Mouse (Mus musculus) adipocyte (in vitro differentiated cells): ENCODE results near the gene Dnah1.

Experiments used
- DNase-seq: peaks from one replicate; pipeline ENCODE4 v3.0.0-alpha.2; 2016; ENCODE audit warnings: low spot score

The Dnah1 gene

DNA sequence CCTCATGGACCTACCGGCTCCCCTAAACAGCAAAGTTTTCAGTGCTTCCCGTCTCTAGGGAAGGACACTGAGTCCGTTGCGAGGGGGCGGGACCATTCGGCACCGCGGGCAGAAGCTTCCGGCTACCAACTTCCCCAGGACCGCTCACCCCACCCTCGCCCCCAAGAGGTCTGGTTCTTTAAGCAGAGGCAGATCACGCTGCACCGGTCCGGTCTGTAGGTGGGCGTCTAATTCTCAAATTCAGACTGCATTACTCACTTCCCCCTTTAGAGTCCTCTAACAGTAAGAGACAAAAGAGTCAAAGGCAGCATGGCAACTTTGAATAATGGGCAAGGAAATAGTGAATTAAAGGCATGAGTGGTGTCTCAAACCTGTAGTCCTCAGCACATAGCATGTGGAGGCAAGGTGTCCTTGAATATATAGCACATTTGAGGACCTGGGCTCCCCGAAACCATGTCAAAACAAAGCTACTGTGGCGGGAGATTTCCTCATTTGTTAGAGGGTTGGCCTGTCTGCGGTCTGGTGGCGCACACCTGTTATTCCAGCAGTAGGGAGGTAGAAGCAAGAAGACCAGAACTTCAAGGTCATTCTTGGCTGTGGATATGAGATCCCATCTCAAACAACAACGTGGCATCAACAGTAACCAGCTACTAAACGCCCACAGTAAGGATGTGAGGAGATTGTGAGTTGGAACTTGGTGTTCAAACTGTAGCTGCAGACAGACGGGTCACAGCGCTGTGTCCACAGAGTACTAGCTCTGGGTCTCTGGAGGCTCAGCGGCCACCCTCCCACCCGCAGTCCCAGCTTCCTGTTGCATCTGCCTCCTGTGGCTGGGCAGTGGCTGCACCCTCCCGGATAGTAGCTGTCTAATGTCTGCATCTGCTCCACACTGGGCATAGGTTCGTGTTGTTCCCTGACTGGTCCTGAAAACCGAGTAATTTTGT lies at the start of gene Dnah1:
Gene Dnah1 (minus strand): TSS at position 48 of the 944 bp plus-strand sequence.
- DNase-seq = no peak

DNA sequence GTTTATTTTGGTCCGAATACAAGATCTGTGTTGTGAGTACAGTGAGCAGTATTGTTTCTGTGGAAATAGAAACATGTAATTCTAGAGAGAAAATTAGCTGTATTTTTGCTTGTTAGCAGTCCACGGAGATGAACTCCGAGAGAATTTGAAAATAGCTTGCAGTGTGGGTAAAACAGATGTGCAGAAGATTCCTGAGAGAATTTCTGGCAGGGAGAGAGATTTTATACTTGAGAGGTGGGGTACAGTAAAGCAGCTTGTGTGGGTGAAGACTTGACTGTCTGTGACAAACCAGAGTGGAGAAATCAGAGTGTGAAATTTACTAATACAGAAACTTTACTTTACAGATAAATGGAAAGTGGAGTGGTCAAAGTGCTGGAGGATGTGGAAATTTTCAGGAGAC lies 45.7 kb upstream of the Dnah1 start:
- no peak for DNase-seq

DNA sequence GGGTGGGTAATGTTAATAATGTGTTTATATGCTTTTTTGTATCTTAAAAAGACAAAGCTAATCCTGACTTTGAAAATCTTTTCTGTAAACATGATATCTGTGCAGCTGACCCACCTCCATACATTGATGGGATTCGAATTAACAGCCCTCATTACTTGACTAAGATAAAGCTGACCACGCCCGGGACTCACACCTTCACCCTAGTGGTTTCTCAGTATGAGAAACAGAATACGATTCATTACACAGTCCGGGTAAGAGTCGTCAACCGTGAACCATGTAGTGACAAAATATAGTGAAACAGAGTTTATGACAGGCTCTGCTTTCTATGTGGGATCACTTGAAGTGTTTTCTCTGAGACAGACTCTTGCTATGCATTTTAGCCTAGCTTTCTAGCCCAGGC lies 44.3 kb upstream of the Dnah1 start:
- no peak for DNase-seq

DNA sequence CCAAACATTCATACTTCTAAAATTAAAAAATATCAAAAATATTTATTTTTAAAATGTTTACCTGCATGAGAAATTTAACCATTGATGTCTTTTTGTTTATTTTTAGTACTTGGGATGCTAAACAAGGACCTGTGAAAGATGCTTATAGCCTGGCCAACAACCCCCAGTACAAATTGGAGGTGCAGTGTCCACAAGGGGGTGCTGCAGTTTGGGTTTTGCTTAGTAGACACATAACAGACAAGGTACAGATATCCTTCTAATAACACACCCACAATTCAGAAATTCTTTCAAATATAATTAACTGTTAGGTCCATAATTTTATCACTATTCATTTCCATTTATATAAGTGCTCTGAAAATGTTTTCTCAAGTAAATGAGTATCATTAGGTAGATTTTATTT lies 41.7 kb upstream of the Dnah1 start:
- peak; percentile 76 for DNase-seq

DNA sequence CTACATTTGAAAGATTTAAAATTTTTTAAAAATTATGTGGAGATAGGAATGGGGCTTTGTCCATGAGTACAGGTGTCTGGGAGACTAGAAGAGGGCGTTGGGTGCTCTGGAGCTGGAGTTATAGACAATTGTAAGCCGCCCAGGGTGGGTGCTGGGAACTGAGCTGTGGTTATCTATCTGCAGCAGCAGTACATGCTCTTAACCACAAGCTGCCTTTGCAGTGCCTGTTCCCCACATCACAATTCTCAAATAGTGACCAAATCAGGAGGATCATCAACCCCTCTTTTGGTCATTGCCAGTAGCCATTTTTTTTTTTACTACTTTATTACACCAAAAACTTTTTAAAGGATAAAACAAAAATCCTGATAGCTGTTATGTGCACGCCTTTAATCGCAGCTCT lies 40.9 kb upstream of the Dnah1 start:
- no peak for DNase-seq

DNA sequence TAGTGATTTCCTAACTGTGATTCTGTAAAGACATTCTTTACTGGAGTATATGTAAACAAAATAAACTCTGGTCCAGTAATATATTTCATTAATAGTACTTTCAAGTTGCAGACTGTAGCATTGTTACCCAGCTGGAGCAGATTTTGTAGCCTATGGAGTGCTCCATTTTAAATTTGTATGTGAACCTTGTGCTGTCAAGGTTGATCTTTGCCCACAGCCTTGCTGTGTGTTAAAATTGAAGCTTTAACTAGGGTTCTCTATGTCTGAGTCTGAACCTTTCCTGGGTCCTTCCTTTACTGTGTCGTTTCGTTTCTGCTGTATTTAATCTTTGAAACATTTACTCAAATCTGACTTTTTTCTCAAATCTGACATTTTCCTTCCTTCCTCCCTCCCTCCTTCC lies 38.5 kb upstream of the Dnah1 start:
- no peak for DNase-seq

DNA sequence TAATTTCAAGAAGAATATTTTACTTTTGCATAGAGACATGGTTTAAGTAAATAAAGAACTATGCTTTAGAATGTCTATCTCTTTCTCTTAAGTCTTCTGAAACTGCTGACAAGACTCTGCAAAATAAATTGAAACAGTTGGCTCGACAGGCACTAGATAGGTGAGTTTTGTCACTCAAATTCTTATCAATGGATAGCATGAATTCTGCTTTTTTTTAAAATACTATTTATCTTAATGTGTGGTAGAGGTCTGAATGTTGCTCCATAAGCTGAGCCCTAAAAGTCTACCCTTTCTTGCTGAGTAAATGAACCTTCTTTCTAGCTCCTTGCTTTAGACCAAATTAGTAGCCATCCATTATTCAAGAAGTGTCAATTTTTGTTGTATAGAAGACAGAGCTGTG lies 21.7 kb upstream of the Dnah1 start:
- no peak for DNase-seq

DNA sequence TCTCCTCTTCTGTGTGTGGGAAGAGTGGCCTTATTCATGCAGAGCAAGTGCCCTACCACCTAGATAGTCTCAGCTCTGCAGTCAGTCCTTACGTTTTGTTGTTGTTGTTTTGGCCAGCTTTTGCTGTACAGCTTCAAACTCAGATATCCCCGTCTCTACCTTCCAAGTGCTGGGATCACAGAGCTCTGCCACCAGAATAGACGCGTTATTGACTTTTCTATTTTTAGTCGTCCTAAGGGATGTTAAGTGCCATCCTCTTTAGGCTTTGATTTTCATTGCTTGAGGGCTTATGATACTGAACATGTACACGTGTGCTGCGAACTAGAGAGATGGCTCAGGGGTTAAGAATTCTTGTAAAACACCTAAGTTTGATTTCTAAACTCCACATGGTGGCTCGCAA lies 19.5 kb upstream of the Dnah1 start:
- DNase-seq = no peak

DNA sequence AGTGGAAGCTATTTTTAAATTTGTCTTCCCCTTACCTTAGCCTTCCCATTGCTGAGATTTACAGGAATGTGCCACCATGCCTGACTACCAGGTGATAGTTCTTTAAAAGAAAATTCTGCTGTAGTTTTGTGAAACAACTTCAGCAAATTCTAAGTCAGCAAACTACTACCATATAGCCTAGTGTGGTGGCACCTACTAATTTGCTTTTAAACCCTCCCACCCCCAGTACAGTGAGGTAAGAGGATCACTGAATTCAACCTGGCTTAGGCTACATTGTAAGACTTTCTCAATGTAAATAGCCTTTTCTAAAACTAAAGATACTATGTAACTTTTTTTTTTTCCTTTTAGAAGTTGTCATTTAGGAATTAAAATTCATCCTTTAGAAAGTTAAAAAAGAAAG lies 14.3 kb upstream of the Dnah1 start:
- no peak for DNase-seq

DNA sequence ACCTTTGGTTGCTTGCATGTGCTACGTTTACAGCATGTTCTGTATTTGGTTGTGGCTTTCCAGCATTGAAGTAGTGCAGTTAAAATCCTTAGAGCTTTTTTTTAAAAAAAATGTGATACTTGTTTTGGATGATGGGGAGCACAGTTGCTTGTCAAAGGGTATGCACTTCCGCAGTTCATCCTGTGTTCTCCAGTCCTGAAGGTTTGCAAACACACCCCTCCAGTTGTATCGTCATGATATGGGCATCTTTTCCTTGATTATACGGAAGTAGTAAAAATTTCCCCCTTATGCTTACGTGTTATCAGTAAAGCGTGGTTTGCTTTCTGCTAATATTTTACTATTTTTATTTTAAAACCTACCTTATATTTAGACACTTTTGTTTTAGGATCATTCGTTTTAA lies 13.7 kb upstream of the Dnah1 start:
- no peak for DNase-seq

DNA sequence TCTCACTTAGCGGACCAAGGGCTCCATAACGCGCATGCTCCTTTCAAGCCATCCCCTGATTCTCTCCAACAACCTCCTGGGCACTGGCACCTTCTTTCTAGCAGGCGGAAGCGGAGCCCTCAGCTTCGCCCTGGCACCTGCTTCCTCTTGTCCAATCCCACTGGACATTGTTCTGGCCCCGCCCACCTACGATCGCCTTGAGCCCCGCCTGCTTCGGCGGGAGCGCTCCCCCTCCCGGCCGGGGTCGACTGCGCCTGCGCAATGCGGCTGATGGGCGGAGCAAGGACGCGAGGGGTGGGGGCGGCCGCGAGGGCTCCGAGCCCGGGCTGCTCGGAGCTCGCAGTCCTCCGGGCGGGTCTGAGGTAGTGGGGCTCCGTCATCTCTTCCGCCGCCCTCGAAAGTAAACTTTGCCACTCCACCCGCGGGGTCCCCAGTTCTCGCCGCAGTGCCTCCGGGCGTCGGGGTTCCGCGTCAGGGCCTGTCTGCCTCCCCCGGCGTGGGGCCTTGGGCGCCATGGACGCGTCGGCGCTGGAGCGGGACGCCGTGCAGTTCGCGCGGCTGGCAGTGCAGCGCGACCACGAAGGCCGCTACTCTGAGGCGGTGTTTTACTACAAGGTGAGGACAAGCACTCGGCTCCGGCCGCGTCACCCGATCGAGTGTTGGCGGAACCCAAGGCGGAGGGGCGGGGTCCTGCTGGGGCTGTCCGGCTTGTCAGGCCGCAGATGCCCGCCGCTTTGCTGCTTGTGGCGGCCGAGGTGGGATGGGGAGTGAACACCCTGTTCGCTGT lies 12.9 kb upstream of the Dnah1 start, which contains the start of gene Capn7:
Gene Capn7 (plus strand): TSS at position 270 of the 787 bp plus-strand sequence.
- peak; percentile 94 for DNase-seq

DNA sequence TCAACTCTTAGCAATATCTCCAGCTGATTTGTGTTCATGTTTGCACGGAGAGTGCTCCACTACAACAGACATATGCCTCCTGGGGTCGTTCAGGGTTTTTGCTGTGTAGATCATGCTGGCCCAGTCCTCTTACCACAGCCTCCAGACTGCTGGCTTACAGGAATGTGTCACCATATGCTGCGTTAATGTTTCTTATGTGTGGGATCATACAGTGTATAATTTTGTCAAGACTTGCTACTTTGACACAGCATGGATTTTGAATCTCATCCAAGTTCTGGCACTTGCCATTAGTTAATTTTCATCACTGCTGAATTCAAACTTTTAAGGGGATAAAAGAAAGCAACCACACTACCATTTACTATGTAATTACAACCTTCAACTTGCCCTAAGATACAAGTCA lies 12.1 kb upstream of the Dnah1 start:
- DNase-seq = no peak

DNA sequence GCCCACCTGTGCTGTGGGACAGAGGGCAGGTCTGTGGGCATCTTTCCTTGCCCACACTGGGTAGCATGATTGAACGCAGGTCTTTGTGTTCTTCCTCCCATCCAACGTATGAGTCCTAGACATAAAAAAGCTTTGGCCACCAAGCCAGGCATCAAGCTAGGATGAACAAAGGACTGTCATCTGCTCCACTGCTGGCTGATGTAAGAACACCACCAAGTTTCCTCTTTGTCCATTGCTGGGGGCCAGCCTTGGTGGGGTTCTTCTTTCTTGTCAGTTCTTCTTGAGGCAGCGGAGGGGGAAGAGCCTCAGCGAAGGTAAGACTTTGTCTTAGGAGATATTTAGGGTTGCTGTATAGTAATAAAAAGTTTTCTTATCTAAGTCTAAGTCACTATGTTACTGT lies 7.3 kb upstream of the Dnah1 start:
- DNase-seq = no peak

DNA sequence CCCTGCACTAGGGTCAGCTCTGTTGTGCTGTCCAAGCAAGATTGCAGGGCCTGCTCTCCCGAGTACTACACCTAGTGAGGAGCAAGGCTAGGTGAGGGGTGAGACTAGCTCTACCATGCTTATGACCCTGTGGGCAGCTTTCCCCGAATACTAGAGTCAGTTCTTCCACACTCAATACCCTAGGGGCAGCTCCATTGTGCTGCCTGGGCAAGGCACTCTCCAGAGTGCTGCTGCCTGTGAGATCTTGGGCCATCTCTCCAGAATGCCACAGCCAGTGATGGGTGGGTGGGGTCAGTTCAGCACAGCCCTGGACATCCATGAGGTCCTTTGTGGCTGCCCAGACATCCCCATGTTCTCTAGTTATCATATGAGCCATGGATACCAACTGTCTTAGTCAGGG lies 6.0 kb upstream of the Dnah1 start:
- DNase-seq = no peak

DNA sequence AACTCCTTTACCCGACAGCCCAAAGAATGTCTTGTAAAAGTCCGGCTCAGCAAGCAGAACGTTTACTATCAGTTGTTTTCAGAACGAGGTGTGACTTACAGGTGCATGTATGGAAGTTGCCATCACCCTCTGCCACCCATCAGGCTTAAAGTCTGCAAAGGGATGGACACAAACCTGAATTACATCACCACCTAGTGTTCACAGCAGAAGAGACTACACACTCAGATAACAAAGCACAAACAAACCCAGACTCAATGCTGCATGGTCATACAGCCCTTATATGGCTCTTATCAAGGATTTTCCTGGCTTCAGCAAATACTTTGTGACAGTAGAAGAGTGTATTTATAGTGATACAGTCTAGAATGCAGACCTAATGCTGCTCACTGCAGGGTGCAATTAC lies 4.0 kb upstream of the Dnah1 start:
- no peak for DNase-seq

DNA sequence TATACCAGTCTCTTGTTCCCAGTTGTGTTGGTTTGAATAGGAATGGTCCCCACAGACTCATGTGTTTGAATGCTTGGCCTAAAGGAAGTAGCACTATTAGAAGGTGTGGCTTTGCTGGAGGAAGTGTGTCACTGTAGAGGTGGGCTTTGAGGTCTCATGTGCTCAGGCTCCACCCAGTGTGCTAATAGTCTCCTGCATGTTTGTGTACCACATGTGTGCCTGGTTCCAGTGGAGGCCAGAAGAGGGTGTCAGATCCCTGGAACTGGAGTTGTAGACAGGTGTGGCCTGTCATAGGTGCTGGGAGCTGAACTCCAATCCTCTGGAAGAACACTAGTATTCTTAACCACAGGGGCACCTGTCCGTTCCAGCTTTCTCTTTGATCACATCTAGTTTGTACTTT lies 3.5 kb upstream of the Dnah1 start:
- no peak for DNase-seq

DNA sequence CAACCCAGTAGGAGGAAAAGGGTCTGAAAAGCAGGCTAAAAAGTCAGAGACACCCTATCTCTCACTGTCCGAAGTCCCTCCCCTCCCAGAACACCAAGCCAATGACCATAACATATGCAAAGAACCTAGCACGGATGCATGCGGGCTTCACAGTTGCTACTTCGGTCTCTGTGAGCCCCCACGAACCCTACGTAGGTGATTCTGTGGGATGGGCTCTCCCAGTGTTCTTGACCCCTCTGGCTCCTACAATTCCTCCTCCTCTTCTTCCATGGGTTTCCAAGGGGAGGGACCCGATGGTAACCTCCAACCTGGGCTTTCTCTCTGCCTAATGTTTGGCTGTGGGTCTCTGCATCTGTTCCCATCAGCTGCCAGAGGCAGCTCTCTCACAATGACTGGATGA lies 3.1 kb upstream of the Dnah1 start:
- no peak for DNase-seq

DNA sequence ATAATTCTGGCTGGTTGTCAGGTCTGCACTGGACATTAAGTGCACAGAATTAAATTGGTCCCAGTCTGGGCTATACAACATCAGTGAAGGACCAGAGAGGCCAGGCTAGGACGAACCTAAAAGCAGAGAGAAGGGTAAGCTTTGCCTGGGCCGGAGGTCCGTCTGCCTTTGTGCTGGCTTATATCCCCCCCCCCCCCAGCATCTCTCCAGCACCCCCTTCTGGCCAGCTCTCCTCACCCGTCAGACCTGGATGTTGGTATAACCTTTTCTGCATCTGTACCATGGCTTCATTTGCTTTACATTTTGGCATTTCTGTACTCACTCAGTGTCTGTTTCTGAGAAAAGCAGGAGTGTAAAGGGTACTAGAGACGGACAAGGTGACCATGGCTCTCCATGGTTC lies 1.9 kb upstream of the Dnah1 start:
- no peak for DNase-seq

DNA sequence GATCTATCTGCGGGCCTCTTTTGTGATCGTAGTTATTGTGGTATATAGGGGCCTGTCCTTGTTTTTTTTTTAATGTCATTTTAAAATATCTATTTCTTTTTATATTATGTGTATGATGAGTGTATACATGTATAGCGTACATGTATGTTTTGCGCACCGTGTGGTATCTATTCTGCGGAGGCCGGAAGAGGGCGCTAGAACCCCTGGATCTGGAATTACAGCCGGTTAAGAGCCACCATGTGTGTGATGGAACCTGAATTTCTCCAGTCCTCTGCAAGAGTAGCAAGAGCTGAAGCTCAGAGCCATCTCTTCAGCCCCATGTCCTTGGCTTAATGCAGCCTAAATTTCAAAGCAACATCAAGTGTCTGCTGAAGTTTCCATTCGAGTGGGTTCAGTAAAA lies 1.2 kb upstream of the Dnah1 start:
- DNase-seq = no peak

DNA sequence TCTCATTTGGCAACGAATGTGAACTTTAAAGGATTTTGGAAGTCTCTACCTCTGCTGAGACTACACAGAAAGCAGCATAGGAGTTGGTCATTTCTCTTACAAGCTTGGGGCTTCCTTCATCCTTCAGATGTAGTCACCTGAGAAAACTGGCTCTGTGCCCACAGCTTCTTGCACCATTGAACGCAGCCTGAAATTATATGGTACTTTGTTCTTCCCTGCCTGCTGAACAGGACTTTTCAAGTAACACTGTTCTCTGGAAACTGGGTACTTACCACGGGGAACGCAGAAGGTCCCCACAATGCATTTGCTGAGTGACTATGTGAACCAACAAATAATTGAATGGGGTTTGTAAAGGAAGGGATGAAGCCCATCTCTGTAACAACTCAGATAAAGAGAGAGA lies 507 bp downstream of the Dnah1 start:
- no peak for DNase-seq

DNA sequence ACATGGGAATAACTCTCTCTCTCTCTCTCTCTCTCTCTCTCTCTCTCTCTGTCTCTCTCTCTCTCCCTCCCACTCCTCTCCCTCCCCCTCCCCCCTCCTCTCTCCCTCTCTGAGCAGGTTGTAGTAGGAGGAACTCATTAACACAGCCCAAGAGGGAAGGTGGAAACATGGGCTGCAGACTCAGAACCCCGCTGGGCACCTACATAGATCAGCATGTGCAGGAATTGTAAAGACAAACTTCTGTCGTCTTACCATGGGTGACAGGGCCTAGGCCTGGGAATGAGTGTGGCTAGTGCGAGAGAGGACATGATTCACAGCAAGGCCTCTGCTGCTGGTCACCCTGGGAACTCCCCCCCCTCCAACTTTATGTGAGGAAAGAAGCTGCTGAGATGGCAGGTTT lies 1.5 kb downstream of the Dnah1 start:
- no peak for DNase-seq

DNA sequence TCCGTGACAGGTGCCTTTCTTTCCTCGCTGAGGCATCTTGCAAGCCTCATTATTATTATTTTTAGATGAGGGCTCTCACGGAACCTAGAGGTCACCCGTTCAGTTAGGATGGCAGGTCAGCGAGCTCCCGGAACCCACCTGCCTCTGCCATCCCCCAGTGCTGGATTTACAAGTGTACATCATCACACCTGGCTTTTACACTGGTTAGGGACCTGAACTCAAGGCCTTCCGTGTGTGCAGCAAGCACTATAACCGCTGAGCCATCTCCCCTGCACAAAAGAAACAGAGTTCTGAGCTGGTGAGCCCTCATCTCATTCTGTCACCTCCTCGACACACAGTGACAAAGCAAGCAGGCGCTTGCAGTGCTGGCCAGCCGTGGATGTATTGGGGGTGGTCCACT lies 2.5 kb downstream of the Dnah1 start:
- DNase-seq = no peak

DNA sequence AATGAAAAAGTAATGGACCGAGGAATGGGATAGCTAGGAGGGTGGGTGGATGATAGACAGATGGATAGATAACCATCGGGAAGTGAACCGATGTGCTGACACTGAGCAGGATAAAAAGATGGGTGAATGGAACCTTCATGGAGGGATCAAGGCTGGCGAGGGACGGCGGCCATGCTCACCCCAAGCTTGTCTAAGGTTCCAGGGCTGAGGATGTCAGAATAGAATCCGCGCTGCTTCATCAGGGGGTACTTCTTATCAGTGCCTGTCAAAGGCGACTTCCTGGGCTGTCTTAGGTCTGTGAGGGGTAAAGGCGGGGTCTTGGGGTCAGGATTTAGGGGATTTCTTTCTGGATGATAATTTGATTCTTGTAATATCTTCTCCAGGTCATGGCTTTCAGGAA lies 4.2 kb downstream of the Dnah1 start:
- DNase-seq = no peak
